8 mouse cellular contexts compared by ENCODE assay signal in genomic region chr1:194619353-194620244, GRCm38 (mm10). TPM values are rescaled to one million over a fixed set of nuclear protein-coding genes. Genes with fewer than 3 reads are reported as not detected.
DNase-seq lines count a peak whose midpoint lies in the region; ATAC-seq lines count a peak whose summit lies in the region.

No protein-coding gene starts in this region.

- H3K4me3 ChIP-seq in hindbrain, embryonic 14.5 days (replicated peaks; ENCODE audit: low read length) = peak overlapping the region; percentile 79

- no peaks in the 10 kb centered on the region for H3K27me3 ChIP-seq in hindbrain, embryonic 14.5 days (ENCODE audit: control insufficient read depth, insufficient read depth, low read length)

- H3K9ac ChIP-seq in hindbrain, embryonic 14.5 days = peak overlapping the region; percentile 96

- ATAC-seq in hindbrain, embryonic 14.5 days (ENCODE audit: low FRiP score) = peak; percentile 93

- peaks cover 32% of the 10 kb centered on the region for H3K4me1 ChIP-seq in hindbrain, embryonic 14.5 days (replicated peaks; ENCODE audit: control insufficient read depth, insufficient read depth, low read length)

- peak; percentile 81 for DNase-seq in adipocyte (ENCODE audit: low spot score)
- DNase-seq in cerebellum, postnatal 4 days (ENCODE audit: low spot score in 2 of 2) = peak; percentile 80 to 87
- DNase-seq in frontal cortex, postnatal 36 days (ENCODE audit: low spot score in 2 of 2) = peak; percentile 91 to 94
- DNase-seq in hindbrain, embryonic 14.5 days (ENCODE audit: low spot score) = peak; percentile 86
- peak; percentile 83 for DNase-seq in left cerebral cortex, adult 11 months (ENCODE audit: low spot score)
- DNase-seq in lung, postnatal 25 days (ENCODE audit: low spot score) = peak; percentile 85
- peak; percentile 93 for DNase-seq in right cerebral cortex, adult 18-20 months
- peak; percentile 80 to 87 for DNase-seq in urinary bladder, adult 18-20 months (ENCODE audit: low spot score in 2 of 2)

- peak overlapping the region; percentile 91 for H3K27ac ChIP-seq in hindbrain, embryonic 14.5 days

- H3K4me2 ChIP-seq in hindbrain, embryonic 14.5 days (replicated peaks) = peak overlapping the region; percentile 76

- 2% methylated on average over 62 of the region's 62 CpGs for WGBS in hindbrain, embryonic 14.5 days

- H3K9me3 ChIP-seq in hindbrain, embryonic 14.5 days (ENCODE audit: control insufficient read depth, low read length) = no peaks in the 10 kb centered on the region

- no peaks in the 10 kb centered on the region for H3K36me3 ChIP-seq in hindbrain, embryonic 14.5 days (replicated peaks; ENCODE audit: control insufficient read depth, insufficient read depth)

RNA-seq across cellular contexts. Expression of gene Plxna2, which starts 1.6 kb away (rescaled TPM):
- 44.4 and 48.3 TPM in 2 replicates for polyA plus RNA-seq in hindbrain, embryonic 14.5 days (2014; fragmentation: Nextera tagmentation; extraction: Ambion mirVana)

Comparison
In these comparisons a context has a peak if more than half of its experiments do, and no peak if none do; other contexts are left out.
1. Peak in every context shown above with its lines: DNase-seq, ATAC-seq, H3K4me3 ChIP-seq and H3K27ac ChIP-seq.